Mouse (Mus musculus): ENCODE data around the gene Olfr688. TPM values are rescaled to one million over a fixed set of nuclear protein-coding genes. Genes with fewer than 3 reads are reported as not detected.

Olfr688 gene
- not detected in 2 replicates for total RNA-seq (2014; rRNA removed)
- not detected in 2 replicates for polyA plus RNA-seq (2015; fragmentation: Nextera tagmentation; extraction: Ambion mirVana)

GRCm38 (mm10) chr7:105287795-105288194, at the start of gene Olfr688:
TSS of gene Olfr688 (plus strand) at chr7:105288095.
- Histone ChIP-seq H3K27me3 (ENCODE audit: insufficient read depth, low read length) (no peaks in the 10 kb centered on the region), H3K27ac (ENCODE audit: low read depth, low read length) (no peak within 1 kb of the TSS), H3K9ac (replicated peaks; ENCODE audit: low read length, poor library complexity, severe bottlenecking) (no peak within 1 kb of the TSS), H3K4me1 (ENCODE audit: insufficient read depth, low read length) (no peaks in the 10 kb centered on the region), H3K4me2 (ENCODE audit: low read depth, low read length, poor library complexity, severe bottlenecking) (no peak within 1 kb of the TSS), H3K4me3 (ENCODE audit: low read depth, low read length) (no peak within 1 kb of the TSS), H3K36me3 (ENCODE audit: insufficient read depth, low read length) (no peaks in the 10 kb centered on the region), H3K9me3 (ENCODE audit: low read length) (no peaks in the 10 kb centered on the region)
- ATAC-seq (ENCODE audit: low FRiP score) (no peak), DNase-seq (ENCODE audit: low spot score) (no peak)
- 79% methylated on average over 6 of the region's 6 CpGs for WGBS
- no peak for TF ChIP-seq CTCF (IDR thresholded peaks at IDR 0.05)

- H3K9ac ChIP-seq (replicated peaks; ENCODE audit: low read length, poor library complexity, severe bottlenecking): no peak overlapping the region
- no peak overlapping the region for H3K4me3 ChIP-seq (ENCODE audit: low read depth, low read length)
- no peak overlapping the region for H3K4me2 ChIP-seq (ENCODE audit: low read depth, low read length, poor library complexity, severe bottlenecking)
- no peaks in the 10 kb centered on the region for H3K36me3 ChIP-seq (ENCODE audit: insufficient read depth, low read length)
- ATAC-seq (ENCODE audit: low FRiP score) (no peak), DNase-seq (ENCODE audit: low spot score) (no peak)
- H3K27ac ChIP-seq (ENCODE audit: low read depth, low read length): no peak overlapping the region
- no peak for TF ChIP-seq CTCF (IDR thresholded peaks at IDR 0.05)
- no peaks in the 10 kb centered on the region for H3K4me1 ChIP-seq (ENCODE audit: insufficient read depth, low read length)
- 77% methylated on average over 3 of the region's 3 CpGs for WGBS
- no peaks in the 10 kb centered on the region for H3K9me3 ChIP-seq (ENCODE audit: low read length)
- H3K27me3 ChIP-seq (ENCODE audit: insufficient read depth, low read length): no peaks in the 10 kb centered on the region
Observed at GRCm38 (mm10) chr7:105247671-105248070, 40.2 kb upstream of the Olfr688 start.

DNA sequence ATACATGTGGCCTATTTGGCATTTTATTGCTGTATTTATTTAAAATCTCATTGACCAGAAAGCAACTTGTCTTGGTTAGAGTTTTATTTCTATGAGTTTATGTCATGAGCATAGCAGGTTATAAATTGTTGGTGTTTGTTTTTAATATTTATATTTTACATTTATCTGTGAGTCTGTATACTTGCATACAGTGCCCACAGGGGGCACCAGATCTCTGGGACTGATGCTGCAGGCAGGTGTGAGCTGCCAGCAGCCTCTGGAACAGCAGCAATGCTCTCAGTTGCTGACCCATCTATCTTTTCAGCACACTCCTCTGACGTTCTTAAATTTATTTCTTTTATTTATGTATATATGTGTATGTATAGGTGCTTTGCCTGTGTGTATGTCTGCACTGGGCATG, 39.7 kb upstream of the Olfr688 start:
- no peaks in the 10 kb centered on the region for H3K27me3 ChIP-seq (ENCODE audit: insufficient read depth, low read length)
- H3K27ac ChIP-seq (ENCODE audit: low read depth, low read length): no peak overlapping the region
- H3K4me3 ChIP-seq (ENCODE audit: low read depth, low read length): no peak overlapping the region
- H3K4me2 ChIP-seq (ENCODE audit: low read depth, low read length, poor library complexity, severe bottlenecking): no peak overlapping the region
- no peaks in the 10 kb centered on the region for H3K36me3 ChIP-seq (ENCODE audit: insufficient read depth, low read length)
- no peaks in the 10 kb centered on the region for H3K4me1 ChIP-seq (ENCODE audit: insufficient read depth, low read length)
- no peaks in the 10 kb centered on the region for H3K9me3 ChIP-seq (ENCODE audit: low read length)
- H3K9ac ChIP-seq (replicated peaks; ENCODE audit: low read length, poor library complexity, severe bottlenecking): no peak overlapping the region
- WGBS: 57% methylated on average over 1 of the region's 1 CpGs
- 0 out of 2 replicates have a peak, but pooled peaks have one; percentile 23 for ATAC-seq (ENCODE audit: low FRiP score)
- DNase-seq (ENCODE audit: low spot score): peak; percentile 2
- TF ChIP-seq CTCF (IDR thresholded peaks at IDR 0.05): peak; percentile 53

- no peak for DNase-seq (ENCODE audit: low spot score)
- WGBS: 64% methylated on average over 5 of the region's 5 CpGs
- Histone ChIP-seq H3K4me1 (ENCODE audit: insufficient read depth, low read length) (no peaks in the 10 kb centered on the region), H3K36me3 (ENCODE audit: insufficient read depth, low read length) (no peaks in the 10 kb centered on the region), H3K27me3 (ENCODE audit: insufficient read depth, low read length) (no peaks in the 10 kb centered on the region), H3K9ac (replicated peaks; ENCODE audit: low read length, poor library complexity, severe bottlenecking) (no peak overlapping the region), H3K4me2 (ENCODE audit: low read depth, low read length, poor library complexity, severe bottlenecking) (no peak overlapping the region), H3K9me3 (ENCODE audit: low read length) (no peaks in the 10 kb centered on the region), H3K4me3 (ENCODE audit: low read depth, low read length) (no peak overlapping the region), H3K27ac (ENCODE audit: low read depth, low read length) (no peak overlapping the region)
- no peak for ATAC-seq (ENCODE audit: low FRiP score)
- TF ChIP-seq CTCF (IDR thresholded peaks at IDR 0.05): peak; percentile 23
Observed at GRCm38 (mm10) chr7:105256656-105257055, 31.2 kb upstream of the Olfr688 start.

DNA sequence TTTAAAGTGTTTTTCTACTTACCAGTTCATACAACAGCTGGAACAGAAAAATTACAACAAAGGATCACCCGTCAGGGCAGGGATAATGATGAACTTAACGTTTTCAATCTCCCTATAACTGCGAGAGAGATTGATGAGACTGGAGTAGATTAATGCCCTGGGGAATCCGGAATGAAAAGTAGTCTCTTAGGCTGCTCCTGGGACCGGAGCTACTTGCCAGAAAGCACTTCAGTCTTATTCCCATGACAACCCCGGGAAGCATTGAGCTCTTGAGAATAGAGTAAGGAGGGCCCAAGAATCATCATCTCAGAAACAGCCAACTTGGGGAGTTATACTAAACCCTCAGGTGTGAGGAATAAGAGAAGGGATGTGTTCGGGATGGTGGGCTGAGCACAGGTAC, 15.5 kb upstream of the Olfr688 start:
- DNase-seq (ENCODE audit: low spot score): peak; percentile 24
- H3K9ac ChIP-seq (replicated peaks; ENCODE audit: low read length, poor library complexity, severe bottlenecking): no peak overlapping the region
- no peak overlapping the region for H3K27ac ChIP-seq (ENCODE audit: low read depth, low read length)
- TF ChIP-seq CTCF (IDR thresholded peaks at IDR 0.05): no peak
- no peak for ATAC-seq (ENCODE audit: low FRiP score)
- H3K9me3 ChIP-seq (ENCODE audit: low read length): no peaks in the 10 kb centered on the region
- 63% methylated on average over 7 of the region's 7 CpGs for WGBS
- H3K27me3 ChIP-seq (ENCODE audit: insufficient read depth, low read length): no peaks in the 10 kb centered on the region
- no peaks in the 10 kb centered on the region for H3K4me1 ChIP-seq (ENCODE audit: insufficient read depth, low read length)
- no peak overlapping the region for H3K4me3 ChIP-seq (ENCODE audit: low read depth, low read length)
- H3K4me2 ChIP-seq (ENCODE audit: low read depth, low read length, poor library complexity, severe bottlenecking): no peak overlapping the region
- H3K36me3 ChIP-seq (ENCODE audit: insufficient read depth, low read length): no peaks in the 10 kb centered on the region

- Histone ChIP-seq H3K27ac (ENCODE audit: low read depth, low read length) (no peak overlapping the region), H3K9me3 (ENCODE audit: low read length) (no peaks in the 10 kb centered on the region), H3K4me1 (ENCODE audit: insufficient read depth, low read length) (no peaks in the 10 kb centered on the region), H3K4me2 (ENCODE audit: low read depth, low read length, poor library complexity, severe bottlenecking) (no peak overlapping the region), H3K27me3 (ENCODE audit: insufficient read depth, low read length) (no peaks in the 10 kb centered on the region), H3K36me3 (ENCODE audit: insufficient read depth, low read length) (no peaks in the 10 kb centered on the region), H3K9ac (replicated peaks; ENCODE audit: low read length, poor library complexity, severe bottlenecking) (no peak overlapping the region), H3K4me3 (ENCODE audit: low read depth, low read length) (no peak overlapping the region)
- no peak for TF ChIP-seq CTCF (IDR thresholded peaks at IDR 0.05)
- ATAC-seq (ENCODE audit: low FRiP score) (no peak), DNase-seq (ENCODE audit: low spot score) (no peak)
Observed at GRCm38 (mm10) chr7:105290051-105290450, 2.2 kb downstream of the Olfr688 start.

Data from midbrain, postnatal 0 days (tissue).